Mouse (Mus musculus) ovary, postnatal 14 days (tissue): ENCODE data around the gene Tnfrsf1b.
"Not testable (repeated sequence)": the region's sequence is repeated elsewhere in the genome, so short reads cannot be mapped to it uniquely, and the experiment has no call there.

ENCODE experiments used
- DNase-seq: peaks from one replicate; pipeline ENCODE4 v3.0.0; 2022; ENCODE audit warnings: low spot score

The Tnfrsf1b gene

DNA sequence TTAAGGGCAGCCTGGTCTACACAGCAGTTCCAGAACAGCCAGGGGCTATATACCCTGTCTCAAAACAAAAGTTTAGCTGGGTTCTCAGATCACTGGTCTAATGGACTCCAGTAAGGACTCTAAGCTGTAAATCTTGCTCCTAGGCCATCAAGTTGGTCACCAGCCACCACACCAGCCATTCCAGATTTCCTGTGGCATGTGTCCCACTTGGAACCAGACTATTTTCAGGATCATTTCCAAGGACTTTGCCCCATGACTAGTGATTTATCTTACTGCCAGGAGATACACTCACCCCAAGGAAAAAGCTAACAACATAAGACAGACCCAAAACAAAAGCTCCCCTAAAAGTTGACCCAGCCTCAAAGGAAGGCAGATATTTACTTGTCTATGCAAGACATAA, 54.0 kb downstream of the Tnfrsf1b start:
- no peak for DNase-seq

GRCm38 (mm10) chr4:145188561-145188960, 58.1 kb downstream of the Tnfrsf1b start:
- no peak for DNase-seq

DNA sequence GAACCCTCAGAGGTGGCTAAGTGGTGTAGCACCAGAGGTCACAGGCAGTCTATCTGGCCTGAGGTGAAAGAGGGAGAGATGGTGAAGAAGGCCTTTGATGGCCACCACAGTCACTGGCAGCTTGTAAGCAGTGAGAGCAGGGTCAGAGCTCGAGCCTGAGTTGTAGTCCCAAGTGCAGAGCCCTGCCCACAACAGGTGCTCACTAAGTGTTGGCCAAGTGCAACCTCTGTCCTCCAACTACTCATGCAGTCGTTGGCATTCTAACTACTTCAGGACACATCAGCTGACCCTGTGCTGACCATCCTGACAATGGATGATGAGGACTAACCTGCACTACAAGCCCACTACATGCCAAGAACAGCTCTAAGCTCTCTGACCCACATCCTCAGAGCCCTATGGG, 59.1 kb downstream of the Tnfrsf1b start:
- no peak for DNase-seq

- DNase-seq, result no peak
These were observed 67.6 kb downstream of the Tnfrsf1b start for GRCm38 (mm10) chr4:145178918-145179549.

DNA sequence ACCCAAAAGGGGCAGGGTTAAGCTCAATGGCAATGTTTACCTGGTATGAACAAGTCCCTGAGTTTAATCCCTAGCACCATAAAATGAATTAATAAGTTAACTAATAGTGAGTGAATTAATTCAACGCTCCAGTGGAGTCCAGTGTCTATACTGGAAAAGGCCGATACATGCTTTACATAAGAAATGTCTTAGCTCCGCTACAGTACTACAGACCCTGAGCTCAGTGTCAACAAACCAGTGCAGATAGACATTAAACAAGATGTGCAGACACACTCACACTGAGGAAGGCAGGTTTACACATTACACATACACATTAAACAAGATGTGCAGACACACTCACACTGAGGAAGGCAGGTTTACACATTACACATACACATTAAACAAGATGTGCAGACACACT, 81.1 kb downstream of the Tnfrsf1b start:
- DNase-seq, result not testable (repeated sequence)

DNA sequence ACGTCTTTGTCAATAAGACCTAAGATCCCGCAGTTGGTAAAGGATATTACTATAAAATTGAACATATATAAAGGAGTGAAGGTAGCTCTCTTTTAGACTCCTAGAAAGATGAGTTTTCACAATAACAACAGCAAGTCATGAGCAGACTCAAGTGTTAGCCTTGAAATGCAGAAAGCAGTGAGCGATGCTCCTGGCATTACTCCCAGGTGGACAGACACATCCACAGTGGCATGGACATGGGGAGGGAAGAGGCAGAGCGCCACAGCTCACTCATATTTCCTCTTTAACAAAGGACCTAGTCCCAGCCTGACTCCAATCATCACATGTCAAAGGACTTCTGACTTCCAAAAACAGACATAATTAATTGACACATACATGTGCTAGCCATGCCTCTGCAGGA, 82.6 kb downstream of the Tnfrsf1b start:
- DNase-seq, result no peak
